Mouse (Mus musculus): ENCODE measurements around the gene Inpp5a. TPM values are rescaled to one million over a fixed set of nuclear protein-coding genes. Genes with fewer than 3 reads are reported as not detected.

Gene Inpp5a
- polyA plus RNA-seq, 1 experiment from 2014 or later: 25.2 TPM

DNA sequence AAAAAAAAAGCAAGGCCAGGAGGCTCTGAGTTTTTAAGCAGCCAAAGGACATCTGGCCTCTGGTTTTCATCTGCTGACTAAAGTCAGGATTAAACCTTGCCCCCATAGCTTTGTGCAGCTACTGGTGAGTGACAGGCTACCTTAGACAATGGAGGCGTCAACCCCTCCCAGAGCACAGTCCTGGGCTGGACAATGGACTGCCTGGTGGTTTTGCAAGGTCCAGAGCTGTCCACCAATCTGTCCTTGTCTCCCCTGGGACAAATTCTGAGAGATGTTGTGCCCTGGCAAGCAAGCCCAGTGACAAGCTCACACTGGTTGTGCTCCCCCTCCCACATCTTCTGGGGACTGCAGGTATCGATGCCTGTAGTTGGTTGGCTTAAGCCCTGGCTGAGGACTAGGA lies 162.6 kb downstream of the Inpp5a start:
- DNase-seq (ENCODE audit: low spot score, missing footprints) (peak; percentile 86), ATAC-seq (ENCODE audit: low FRiP score) (peak; percentile 81)
- peaks cover 33% of the 10 kb centered on the region for H3K4me1 ChIP-seq (ENCODE audit: control insufficient read depth, insufficient read depth, low read length)
- WGBS: 13% methylated on average over 2 of the region's 2 CpGs
- no peaks in the 10 kb centered on the region for H3K36me3 ChIP-seq (ENCODE audit: control insufficient read depth, insufficient read depth, low read length)
- peaks cover 74% of the 10 kb centered on the region for H3K27me3 ChIP-seq (ENCODE audit: control insufficient read depth, insufficient read depth, low read length)
- no peak overlapping the region for H3K4me2 ChIP-seq
- no peak overlapping the region for H3K9ac ChIP-seq (ENCODE audit: low read length)
- no peak overlapping the region for H3K4me3 ChIP-seq (ENCODE audit: low read depth, low read length)
- peak overlapping the region; percentile 35; the same call in 1 of the 2 replicates for H3K27ac ChIP-seq (ENCODE audit: low read depth, low read length)
- H3K9me3 ChIP-seq (ENCODE audit: control insufficient read depth, low read length): no peaks in the 10 kb centered on the region

DNA sequence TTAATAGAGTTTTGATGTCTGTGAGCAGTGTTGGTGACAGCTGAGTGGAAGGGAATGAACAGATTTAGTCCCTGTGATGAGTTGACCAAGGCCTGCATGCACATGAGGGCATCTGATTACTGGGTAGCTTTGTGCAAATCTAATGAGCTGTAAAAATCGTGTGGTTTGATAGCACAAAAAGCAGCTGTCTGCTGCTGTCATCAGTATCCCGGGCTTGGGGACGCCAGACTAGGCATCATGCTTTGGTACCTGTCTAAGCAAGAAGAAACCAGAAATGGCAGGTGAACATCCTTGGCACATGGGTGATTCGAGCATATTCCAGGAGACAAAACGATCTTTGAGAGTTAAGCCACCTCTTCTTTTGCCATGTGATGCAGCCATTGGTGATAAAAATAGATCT lies 167.4 kb downstream of the Inpp5a start:
- Histone ChIP-seq H3K9me3 (ENCODE audit: control insufficient read depth, low read length) (no peaks in the 10 kb centered on the region), H3K27me3 (ENCODE audit: control insufficient read depth, insufficient read depth, low read length) (peaks cover 71% of the 10 kb centered on the region), H3K27ac (ENCODE audit: low read depth, low read length) (no peak overlapping the region), H3K4me2 (no peak overlapping the region), H3K4me1 (ENCODE audit: control insufficient read depth, insufficient read depth, low read length) (peaks cover 22% of the 10 kb centered on the region), H3K36me3 (ENCODE audit: control insufficient read depth, insufficient read depth, low read length) (no peaks in the 10 kb centered on the region), H3K9ac (ENCODE audit: low read length) (no peak overlapping the region), H3K4me3 (ENCODE audit: low read depth, low read length) (no peak overlapping the region)
- 18% methylated on average over 5 of the region's 5 CpGs for WGBS
- DNase-seq (ENCODE audit: low spot score, missing footprints): peak; percentile 90
- no peak for ATAC-seq (ENCODE audit: low FRiP score)

- Histone ChIP-seq H3K4me3 (ENCODE audit: low read depth, low read length) (no peak overlapping the region), H3K9ac (ENCODE audit: low read length) (no peak overlapping the region), H3K36me3 (ENCODE audit: control insufficient read depth, insufficient read depth, low read length) (no peaks in the 10 kb centered on the region), H3K9me3 (ENCODE audit: control insufficient read depth, low read length) (no peaks in the 10 kb centered on the region), H3K27ac (ENCODE audit: low read depth, low read length) (no peak overlapping the region), H3K4me1 (ENCODE audit: control insufficient read depth, insufficient read depth, low read length) (peaks cover 18% of the 10 kb centered on the region), H3K27me3 (ENCODE audit: control insufficient read depth, insufficient read depth, low read length) (peaks cover 72% of the 10 kb centered on the region), H3K4me2 (no peak overlapping the region)
- WGBS: 10% methylated on average over 10 of the region's 10 CpGs
- ATAC-seq (ENCODE audit: low FRiP score): peak; percentile 81
- DNase-seq (ENCODE audit: low spot score, missing footprints): peak; percentile 90
Observed at GRCm38 (mm10) chr7:139556746-139557526, 168.0 kb downstream of the Inpp5a start.

DNA sequence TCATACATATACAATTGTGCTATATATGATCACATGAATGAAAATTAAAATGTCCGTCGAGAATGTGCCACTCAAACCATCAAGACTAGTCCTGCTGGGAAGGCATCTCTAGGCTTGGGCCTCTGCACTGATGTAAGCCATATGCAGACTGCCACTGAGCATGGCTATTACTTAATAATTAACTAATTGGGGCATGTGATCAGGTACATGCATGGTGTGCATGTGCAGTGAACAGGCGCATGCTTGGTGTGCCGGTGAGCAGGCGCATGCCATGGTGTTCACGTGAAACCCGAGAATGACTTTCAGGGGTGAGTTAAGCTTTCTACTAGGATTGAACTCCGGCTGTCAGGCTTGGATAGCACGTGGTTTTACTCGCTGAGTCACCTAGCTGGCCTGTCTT lies 170.8 kb downstream of the Inpp5a start:
- 92% methylated on average over 10 of the region's 10 CpGs for WGBS
- Histone ChIP-seq H3K9me3 (ENCODE audit: control insufficient read depth, low read length) (no peaks in the 10 kb centered on the region), H3K36me3 (ENCODE audit: control insufficient read depth, insufficient read depth, low read length) (no peaks in the 10 kb centered on the region), H3K4me3 (ENCODE audit: low read depth, low read length) (no peak overlapping the region), H3K4me2 (no peak overlapping the region), H3K4me1 (ENCODE audit: control insufficient read depth, insufficient read depth, low read length) (peaks cover 25% of the 10 kb centered on the region), H3K27me3 (ENCODE audit: control insufficient read depth, insufficient read depth, low read length) (peaks cover 54% of the 10 kb centered on the region), H3K27ac (ENCODE audit: low read depth, low read length) (no peak overlapping the region), H3K9ac (ENCODE audit: low read length) (no peak overlapping the region)
- ATAC-seq (ENCODE audit: low FRiP score): no peak
- DNase-seq (ENCODE audit: low spot score, missing footprints): no peak

- Histone ChIP-seq H3K36me3 (ENCODE audit: control insufficient read depth, insufficient read depth, low read length) (no peaks in the 10 kb centered on the region), H3K4me1 (ENCODE audit: control insufficient read depth, insufficient read depth, low read length) (peaks cover 7% of the 10 kb centered on the region), H3K4me2 (no peak overlapping the region), H3K9me3 (ENCODE audit: control insufficient read depth, low read length) (no peaks in the 10 kb centered on the region), H3K4me3 (ENCODE audit: low read depth, low read length) (no peak overlapping the region), H3K9ac (ENCODE audit: low read length) (no peak overlapping the region), H3K27me3 (ENCODE audit: control insufficient read depth, insufficient read depth, low read length) (peaks cover 37% of the 10 kb centered on the region), H3K27ac (ENCODE audit: low read depth, low read length) (peak overlapping the region; percentile 50; the same call in 1 of the 2 replicates)
- DNase-seq (ENCODE audit: low spot score, missing footprints): peak; percentile 85
- WGBS: 60% methylated on average over 4 of the region's 4 CpGs
- ATAC-seq (ENCODE audit: low FRiP score): peak; percentile 65
Observed at GRCm38 (mm10) chr7:139563425-139563824, 174.5 kb downstream of the Inpp5a start.

GRCm38 (mm10) chr7:139564161-139564560 lies 175.3 kb downstream of the Inpp5a start:
- Histone ChIP-seq H3K9ac (ENCODE audit: low read length) (no peak overlapping the region), H3K4me2 (no peak overlapping the region), H3K4me3 (ENCODE audit: low read depth, low read length) (no peak overlapping the region), H3K27me3 (ENCODE audit: control insufficient read depth, insufficient read depth, low read length) (peaks cover 30% of the 10 kb centered on the region), H3K9me3 (ENCODE audit: control insufficient read depth, low read length) (no peaks in the 10 kb centered on the region), H3K27ac (ENCODE audit: low read depth, low read length) (no peak overlapping the region), H3K4me1 (ENCODE audit: control insufficient read depth, insufficient read depth, low read length) (peaks cover 7% of the 10 kb centered on the region), H3K36me3 (ENCODE audit: control insufficient read depth, insufficient read depth, low read length) (no peaks in the 10 kb centered on the region)
- 89% methylated on average over 2 of the region's 2 CpGs for WGBS
- ATAC-seq (ENCODE audit: low FRiP score) (no peak), DNase-seq (ENCODE audit: low spot score, missing footprints) (no peak)

- WGBS: 79% methylated on average over 6 of the region's 6 CpGs
- no peak for ATAC-seq (ENCODE audit: low FRiP score)
- H3K27me3 ChIP-seq (ENCODE audit: control insufficient read depth, insufficient read depth, low read length): peaks cover 13% of the 10 kb centered on the region
Observed at GRCm38 (mm10) chr7:139565998-139566397, 177.1 kb downstream of the Inpp5a start.

GRCm38 (mm10) chr7:139566533-139566932 lies 177.6 kb downstream of the Inpp5a start:
- H3K27me3 ChIP-seq (ENCODE audit: control insufficient read depth, insufficient read depth, low read length): peaks cover 8% of the 10 kb centered on the region
- no peak overlapping the region for H3K4me2 ChIP-seq
- H3K9me3 ChIP-seq (ENCODE audit: control insufficient read depth, low read length): no peaks in the 10 kb centered on the region
- 97% methylated on average over 8 of the region's 8 CpGs for WGBS
- no peak overlapping the region for H3K27ac ChIP-seq (ENCODE audit: low read depth, low read length)
- ATAC-seq (ENCODE audit: low FRiP score): no peak
- DNase-seq (ENCODE audit: low spot score, missing footprints): no peak
- H3K4me3 ChIP-seq (ENCODE audit: low read depth, low read length): no peak overlapping the region
- no peak overlapping the region for H3K9ac ChIP-seq (ENCODE audit: low read length)
- peaks cover 7% of the 10 kb centered on the region for H3K4me1 ChIP-seq (ENCODE audit: control insufficient read depth, insufficient read depth, low read length)
- no peaks in the 10 kb centered on the region for H3K36me3 ChIP-seq (ENCODE audit: control insufficient read depth, insufficient read depth, low read length)

More at GRCm38 (mm10) chr7:139565998-139566397, 177.1 kb downstream of the Inpp5a start:
- Histone ChIP-seq H3K36me3 (ENCODE audit: control insufficient read depth, insufficient read depth, low read length) (no peaks in the 10 kb centered on the region), H3K4me3 (ENCODE audit: low read depth, low read length) (no peak overlapping the region), H3K9me3 (ENCODE audit: control insufficient read depth, low read length) (no peaks in the 10 kb centered on the region), H3K4me2 (no peak overlapping the region), H3K9ac (ENCODE audit: low read length) (no peak overlapping the region), H3K27ac (ENCODE audit: low read depth, low read length) (no peak overlapping the region), H3K4me1 (ENCODE audit: control insufficient read depth, insufficient read depth, low read length) (peaks cover 7% of the 10 kb centered on the region)
- no peak for DNase-seq (ENCODE audit: low spot score, missing footprints)

DNA sequence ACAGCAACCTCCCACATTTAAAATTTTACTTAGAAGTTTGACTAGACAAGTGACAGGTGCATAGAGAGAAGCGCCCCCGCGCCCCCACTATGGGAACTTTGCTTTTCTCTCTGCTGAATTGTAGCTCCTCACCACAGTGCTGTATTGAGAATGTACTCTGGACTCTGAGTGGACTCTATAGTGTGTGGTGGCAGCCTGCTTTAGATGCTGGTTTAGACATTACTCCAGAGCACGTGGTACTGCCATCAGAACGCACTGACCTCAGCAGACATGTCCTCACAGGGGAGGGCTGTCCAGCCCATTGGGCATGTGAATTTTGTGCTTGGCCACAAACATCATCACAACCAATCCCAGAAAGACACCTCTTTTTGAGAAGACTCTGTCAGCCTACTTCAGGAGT lies 181.9 kb downstream of the Inpp5a start:
- no peaks in the 10 kb centered on the region; the same call in 1 of the 2 replicates for H3K27me3 ChIP-seq (ENCODE audit: control insufficient read depth, insufficient read depth, low read length)
- no peak overlapping the region for H3K4me2 ChIP-seq
- H3K9ac ChIP-seq (ENCODE audit: low read length): no peak overlapping the region
- H3K36me3 ChIP-seq (ENCODE audit: control insufficient read depth, insufficient read depth, low read length): no peaks in the 10 kb centered on the region
- H3K4me1 ChIP-seq (ENCODE audit: control insufficient read depth, insufficient read depth, low read length): no peaks in the 10 kb centered on the region
- DNase-seq (ENCODE audit: low spot score, missing footprints): no peak
- ATAC-seq (ENCODE audit: low FRiP score): no peak
- 96% methylated on average over 5 of the region's 5 CpGs for WGBS
- H3K4me3 ChIP-seq (ENCODE audit: low read depth, low read length): no peak overlapping the region
- no peak overlapping the region for H3K27ac ChIP-seq (ENCODE audit: low read depth, low read length)
- H3K9me3 ChIP-seq (ENCODE audit: control insufficient read depth, low read length): no peaks in the 10 kb centered on the region

Measured in midbrain, embryonic 11.5 days (tissue).